Mouse (Mus musculus): ENCODE data around the gene Pim1. TPM values are rescaled to one million over a fixed set of nuclear protein-coding genes. Genes with fewer than 3 reads are reported as not detected.

Pim1 gene
- polyA plus RNA-seq, 1 experiment from 2014 or later = 21.4 TPM

DNA sequence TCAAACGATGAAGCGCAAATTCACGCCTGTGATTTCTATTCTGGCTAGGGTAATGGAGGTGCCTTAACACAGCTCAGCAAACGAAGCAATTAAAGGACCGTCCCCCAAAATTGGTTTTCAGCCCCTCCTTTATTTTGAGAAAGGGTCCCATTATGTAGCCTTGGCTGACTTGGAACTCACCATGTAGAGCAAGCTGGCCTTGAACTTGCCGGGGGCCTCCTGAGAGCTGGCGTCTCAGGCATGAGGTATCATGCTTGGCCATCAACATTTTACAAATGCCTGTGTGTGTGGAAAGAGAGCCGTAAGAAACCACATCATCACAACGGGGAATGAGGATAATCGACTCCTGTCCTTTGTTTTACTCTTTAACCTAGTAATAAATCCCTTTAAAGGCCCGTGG is 23.5 kb upstream of the Pim1 start:
- Histone ChIP-seq H3K4me3 (replicated peaks) (no peak overlapping the region), H3K4me2 (peak overlapping the region; percentile 54), H3K27ac (peak overlapping the region; percentile 92), H3K9me3 (no peaks in the 10 kb centered on the region), H3K36me3 (no peaks in the 10 kb centered on the region), H3K9ac (replicated peaks) (no peak overlapping the region), H3K27me3 (no peaks in the 10 kb centered on the region), H3K4me1 (replicated peaks) (peaks cover 55% of the 10 kb centered on the region)
- ATAC-seq (ENCODE audit: insufficient number of reproducible peaks, insufficient read depth, low FRiP score, low TSS enrichment, low read depth) = no peak
- 24% methylated on average over 11 of the region's 11 CpGs for WGBS

- peaks cover 15% of the 10 kb centered on the region for H3K4me1 ChIP-seq (replicated peaks)
- H3K9ac ChIP-seq (replicated peaks) = no peak overlapping the region
- no peaks in the 10 kb centered on the region for H3K36me3 ChIP-seq
- no peaks in the 10 kb centered on the region for H3K9me3 ChIP-seq
- H3K4me2 ChIP-seq = no peak overlapping the region
- no peak overlapping the region for H3K4me3 ChIP-seq (replicated peaks)
- no peaks in the 10 kb centered on the region for H3K27me3 ChIP-seq
- 95% methylated on average over 10 of the region's 10 CpGs for WGBS
- H3K27ac ChIP-seq = no peak overlapping the region
- no peak for ATAC-seq (ENCODE audit: insufficient number of reproducible peaks, insufficient read depth, low FRiP score, low TSS enrichment, low read depth)
Observed at GRCm38 (mm10) chr17:29473466-29473865, 17.1 kb upstream of the Pim1 start.

DNA sequence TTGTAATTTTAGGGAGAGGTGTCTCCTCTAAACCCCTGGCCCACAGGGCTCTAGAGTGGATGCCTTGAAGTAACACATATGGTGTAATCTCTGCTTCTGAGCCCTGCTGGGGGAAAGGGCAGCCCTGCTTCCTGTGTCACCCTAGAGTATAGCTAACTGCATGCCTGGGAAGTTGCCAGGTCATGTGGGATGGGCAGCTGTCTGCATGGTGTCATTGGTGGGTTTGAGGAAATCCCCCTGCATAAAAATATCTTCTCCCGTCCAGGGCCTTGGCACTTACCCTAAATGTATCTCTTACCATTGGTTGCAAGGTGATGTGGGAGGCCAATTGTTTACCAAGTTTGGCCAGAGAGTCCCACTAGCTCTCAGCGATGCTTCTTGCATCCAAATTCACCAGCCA is 16.5 kb upstream of the Pim1 start:
- Histone ChIP-seq H3K4me1 (replicated peaks) (peaks cover 15% of the 10 kb centered on the region), H3K4me3 (replicated peaks) (no peak overlapping the region), H3K27me3 (no peaks in the 10 kb centered on the region), H3K9me3 (no peaks in the 10 kb centered on the region), H3K36me3 (no peaks in the 10 kb centered on the region), H3K27ac (no peak overlapping the region), H3K9ac (replicated peaks) (no peak overlapping the region), H3K4me2 (no peak overlapping the region)
- no peak for ATAC-seq (ENCODE audit: insufficient number of reproducible peaks, insufficient read depth, low FRiP score, low TSS enrichment, low read depth)
- WGBS = 84% methylated on average over 2 of the region's 2 CpGs

GRCm38 (mm10) chr17:29475142-29475541 is 15.4 kb upstream of the Pim1 start:
- ATAC-seq (ENCODE audit: insufficient number of reproducible peaks, insufficient read depth, low FRiP score, low TSS enrichment, low read depth) = no peak

DNA sequence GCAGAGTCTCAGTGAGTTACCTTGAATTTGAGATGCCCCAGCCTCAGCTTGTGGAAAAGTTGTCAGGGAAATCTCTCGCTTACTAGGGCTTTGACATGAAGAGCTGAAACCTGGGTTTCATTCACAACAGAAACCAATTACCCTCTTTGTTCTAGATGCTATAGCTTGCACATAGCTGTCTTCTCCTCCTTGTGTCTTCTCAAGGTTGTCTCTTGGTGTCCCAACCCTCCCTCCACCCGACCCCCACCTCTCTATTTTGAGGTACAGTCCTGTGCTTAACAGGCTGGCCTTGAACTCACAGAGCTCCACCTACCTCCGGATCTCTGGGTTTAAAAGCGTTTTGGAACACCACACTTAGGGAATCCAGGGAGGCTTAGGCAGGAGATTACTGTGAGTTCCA is 14.1 kb upstream of the Pim1 start:
- 81% methylated on average over 4 of the region's 4 CpGs for WGBS
- no peaks in the 10 kb centered on the region for H3K27me3 ChIP-seq
- no peak overlapping the region for H3K27ac ChIP-seq
- no peak overlapping the region for H3K4me2 ChIP-seq
- H3K4me1 ChIP-seq (replicated peaks) = no peaks in the 10 kb centered on the region
- H3K9me3 ChIP-seq = no peaks in the 10 kb centered on the region
- no peak for ATAC-seq (ENCODE audit: insufficient number of reproducible peaks, insufficient read depth, low FRiP score, low TSS enrichment, low read depth)
- no peak overlapping the region for H3K9ac ChIP-seq (replicated peaks)
- no peaks in the 10 kb centered on the region for H3K36me3 ChIP-seq
- H3K4me3 ChIP-seq (replicated peaks) = no peak overlapping the region

More at GRCm38 (mm10) chr17:29475142-29475541, 15.4 kb upstream of the Pim1 start:
- H3K9ac ChIP-seq (replicated peaks) = no peak overlapping the region
- H3K27me3 ChIP-seq = no peaks in the 10 kb centered on the region
- no peaks in the 10 kb centered on the region for H3K9me3 ChIP-seq
- H3K4me1 ChIP-seq (replicated peaks) = peaks cover 6% of the 10 kb centered on the region
- H3K4me2 ChIP-seq = no peak overlapping the region
- WGBS = 89% methylated on average over 3 of the region's 3 CpGs
- no peak overlapping the region for H3K4me3 ChIP-seq (replicated peaks)
- H3K36me3 ChIP-seq = no peaks in the 10 kb centered on the region
- no peak overlapping the region for H3K27ac ChIP-seq

- H3K9ac ChIP-seq (replicated peaks) = no peak overlapping the region
- no peaks in the 10 kb centered on the region for H3K36me3 ChIP-seq
- H3K4me2 ChIP-seq = no peak overlapping the region
- ATAC-seq (ENCODE audit: insufficient number of reproducible peaks, insufficient read depth, low FRiP score, low TSS enrichment, low read depth) = no peak
- H3K4me3 ChIP-seq (replicated peaks) = no peak overlapping the region
- H3K27ac ChIP-seq = no peak overlapping the region
- peaks cover 3% of the 10 kb centered on the region; the same call in 1 of the 2 replicates for H3K9me3 ChIP-seq
- 89% methylated on average over 10 of the region's 10 CpGs for WGBS
- H3K27me3 ChIP-seq = no peaks in the 10 kb centered on the region
- no peaks in the 10 kb centered on the region for H3K4me1 ChIP-seq (replicated peaks)
Observed at GRCm38 (mm10) chr17:29477357-29477756, 13.2 kb upstream of the Pim1 start.

- no peaks in the 10 kb centered on the region for H3K4me1 ChIP-seq (replicated peaks)
- H3K27me3 ChIP-seq = no peaks in the 10 kb centered on the region
- H3K4me3 ChIP-seq (replicated peaks) = no peak overlapping the region
- no peaks in the 10 kb centered on the region for H3K36me3 ChIP-seq
- H3K27ac ChIP-seq = no peak overlapping the region
- ATAC-seq (ENCODE audit: insufficient number of reproducible peaks, insufficient read depth, low FRiP score, low TSS enrichment, low read depth) = no peak
- peaks cover 11% of the 10 kb centered on the region for H3K9me3 ChIP-seq
- H3K4me2 ChIP-seq = no peak overlapping the region
- 97% methylated on average over 4 of the region's 4 CpGs for WGBS
- no peak overlapping the region for H3K9ac ChIP-seq (replicated peaks)
Observed at GRCm38 (mm10) chr17:29478271-29478670, 12.3 kb upstream of the Pim1 start.

DNA sequence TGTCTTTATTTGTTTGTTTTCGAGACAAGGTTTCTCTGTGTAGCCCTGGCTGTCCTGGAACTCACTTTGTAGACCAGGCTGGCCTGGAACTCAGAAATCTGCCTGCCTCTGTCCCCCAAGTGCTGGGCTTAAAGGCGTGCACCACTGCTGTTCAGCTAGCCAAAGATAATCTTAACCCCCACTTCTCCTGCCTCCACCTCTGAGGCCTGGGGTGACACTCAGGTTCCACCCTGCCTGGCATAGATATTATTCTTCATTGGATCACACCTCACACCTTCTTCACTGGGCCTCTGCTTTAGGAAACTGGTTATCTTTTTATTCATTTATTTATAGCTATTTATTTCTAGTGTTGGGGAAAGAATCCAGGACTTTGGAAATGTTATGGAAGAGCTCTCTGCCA is 10.3 kb upstream of the Pim1 start:
- Histone ChIP-seq H3K4me1 (replicated peaks) (no peaks in the 10 kb centered on the region), H3K4me2 (no peak overlapping the region), H3K27me3 (no peaks in the 10 kb centered on the region), H3K9me3 (peaks cover 11% of the 10 kb centered on the region), H3K27ac (no peak overlapping the region), H3K9ac (replicated peaks) (no peak overlapping the region), H3K36me3 (no peaks in the 10 kb centered on the region), H3K4me3 (replicated peaks) (no peak overlapping the region)
- WGBS = 74% methylated on average over 2 of the region's 2 CpGs
- ATAC-seq (ENCODE audit: insufficient number of reproducible peaks, insufficient read depth, low FRiP score, low TSS enrichment, low read depth) = no peak

DNA sequence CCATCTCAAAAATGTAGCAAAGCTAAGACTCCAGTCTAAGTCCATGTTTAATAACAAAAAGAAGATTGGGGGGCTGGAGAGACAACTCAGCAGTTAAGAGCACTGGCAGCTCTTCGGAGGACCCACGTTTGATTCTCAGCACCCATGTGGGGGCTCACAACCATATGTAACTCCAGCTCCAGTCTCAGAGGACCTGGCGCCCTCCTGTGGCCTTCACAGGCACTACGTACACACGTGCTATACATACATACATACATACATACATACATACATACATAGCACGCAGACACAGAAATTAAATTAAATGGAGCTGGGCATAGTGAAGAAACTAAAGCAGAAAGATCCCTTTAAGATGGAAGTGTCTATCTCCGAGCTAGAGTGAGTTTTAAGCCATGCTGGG is 7.9 kb upstream of the Pim1 start:
- H3K4me1 ChIP-seq (replicated peaks) = no peaks in the 10 kb centered on the region
- no peak overlapping the region for H3K4me3 ChIP-seq (replicated peaks)
- no peak overlapping the region for H3K4me2 ChIP-seq
- no peaks in the 10 kb centered on the region for H3K36me3 ChIP-seq
- no peak overlapping the region for H3K9ac ChIP-seq (replicated peaks)
- ATAC-seq (ENCODE audit: insufficient number of reproducible peaks, insufficient read depth, low FRiP score, low TSS enrichment, low read depth) = no peak
- no peaks in the 10 kb centered on the region for H3K27me3 ChIP-seq
- H3K27ac ChIP-seq = no peak overlapping the region
- 94% methylated on average over 7 of the region's 7 CpGs for WGBS
- H3K9me3 ChIP-seq = peaks cover 11% of the 10 kb centered on the region

DNA sequence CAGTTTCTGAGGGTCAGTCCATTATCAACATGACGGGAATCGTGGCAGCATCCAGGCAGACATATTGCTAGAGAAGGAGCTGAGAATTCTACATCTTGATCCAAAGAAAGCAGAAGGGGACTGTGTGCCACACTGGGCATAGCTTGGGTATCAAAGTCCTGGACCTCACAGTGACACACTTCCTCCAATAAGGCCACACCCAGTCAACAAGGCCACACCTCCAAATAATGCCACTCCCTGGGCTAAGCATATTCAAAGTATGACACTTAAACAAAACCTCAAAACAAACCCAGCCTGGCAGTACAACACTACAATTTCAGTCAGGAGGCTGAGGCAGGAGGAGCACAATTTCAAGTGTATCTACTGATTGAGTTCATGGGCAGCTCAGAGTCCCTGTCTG is 7.3 kb upstream of the Pim1 start:
- no peak for ATAC-seq (ENCODE audit: insufficient number of reproducible peaks, insufficient read depth, low FRiP score, low TSS enrichment, low read depth)
- H3K9ac ChIP-seq (replicated peaks) = no peak overlapping the region
- H3K4me2 ChIP-seq = no peak overlapping the region
- peaks cover 11% of the 10 kb centered on the region for H3K9me3 ChIP-seq
- no peaks in the 10 kb centered on the region for H3K27me3 ChIP-seq
- 94% methylated on average over 2 of the region's 2 CpGs for WGBS
- H3K27ac ChIP-seq = no peak overlapping the region
- H3K36me3 ChIP-seq = no peaks in the 10 kb centered on the region
- no peak overlapping the region for H3K4me3 ChIP-seq (replicated peaks)
- H3K4me1 ChIP-seq (replicated peaks) = no peaks in the 10 kb centered on the region

DNA sequence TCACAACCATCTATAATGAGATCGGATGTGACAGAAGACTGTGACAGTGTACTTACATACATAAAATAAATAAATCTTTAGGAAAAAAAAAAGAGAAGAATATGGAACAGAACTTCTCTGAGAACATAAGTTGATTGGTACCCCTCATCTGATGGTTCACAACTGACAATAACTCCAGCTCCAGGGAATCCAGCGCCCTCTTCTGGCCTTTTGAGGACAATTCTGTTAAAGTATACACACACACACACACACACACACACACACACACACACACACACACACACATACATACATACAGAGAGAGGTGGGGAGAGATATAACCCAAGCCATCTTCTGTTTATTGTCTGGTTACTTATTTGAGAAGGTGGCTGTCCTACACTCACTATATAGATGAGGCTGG is 6.1 kb upstream of the Pim1 start:
- 77% methylated on average over 2 of the region's 2 CpGs for WGBS
- no peak overlapping the region for H3K27ac ChIP-seq
- no peaks in the 10 kb centered on the region for H3K27me3 ChIP-seq
- ATAC-seq (ENCODE audit: insufficient number of reproducible peaks, insufficient read depth, low FRiP score, low TSS enrichment, low read depth) = no peak
- no peaks in the 10 kb centered on the region for H3K36me3 ChIP-seq
- H3K9me3 ChIP-seq = peaks cover 11% of the 10 kb centered on the region
- H3K9ac ChIP-seq (replicated peaks) = no peak overlapping the region
- no peak overlapping the region for H3K4me3 ChIP-seq (replicated peaks)
- no peak overlapping the region for H3K4me2 ChIP-seq
- H3K4me1 ChIP-seq (replicated peaks) = peaks cover 11% of the 10 kb centered on the region

DNA sequence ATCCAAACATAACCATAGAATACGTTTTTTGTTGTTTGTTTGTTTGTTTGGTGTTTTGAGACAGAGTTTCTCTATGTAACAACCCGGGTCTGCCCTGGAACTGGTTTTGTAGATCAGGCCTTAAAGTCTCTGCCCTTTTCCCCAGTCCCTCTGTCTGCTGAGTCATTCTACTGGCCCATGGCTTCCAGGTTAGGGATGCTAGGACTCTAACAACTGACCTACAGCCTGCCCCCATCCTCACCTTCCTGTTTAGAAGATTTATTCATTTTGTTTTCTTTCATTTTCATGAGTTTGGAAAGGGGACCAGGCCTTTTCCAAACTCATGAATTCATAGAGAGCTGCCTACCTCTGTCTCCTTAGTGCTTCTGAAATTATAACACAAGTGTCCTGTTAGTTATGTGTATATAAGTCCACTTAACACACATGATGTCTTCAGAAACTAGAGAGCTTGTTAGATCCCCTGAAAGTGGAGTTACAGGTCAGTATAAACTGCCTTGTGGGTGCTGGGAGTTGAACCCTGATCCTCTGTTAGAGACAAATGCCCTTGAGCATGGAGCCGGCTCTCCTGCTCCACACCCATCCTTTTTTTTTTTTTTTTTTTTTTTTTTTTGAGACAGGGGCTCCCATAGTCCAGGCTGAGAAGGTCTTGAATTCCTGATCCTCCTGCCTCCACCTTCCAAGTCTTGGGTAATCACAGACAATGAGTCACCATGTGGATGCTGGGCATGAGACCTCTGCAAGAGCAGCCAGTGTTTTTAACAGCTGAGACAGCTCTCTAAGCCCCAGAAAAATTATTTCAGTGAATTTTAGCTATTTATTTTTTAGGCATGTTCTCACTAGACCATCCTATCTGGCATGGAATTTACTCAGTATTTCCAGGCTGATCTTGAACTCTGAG is 5.0 kb upstream of the Pim1 start:
- Histone ChIP-seq H3K36me3 (no peaks in the 10 kb centered on the region), H3K27ac (no peak overlapping the region), H3K9me3 (peaks cover 11% of the 10 kb centered on the region), H3K4me1 (replicated peaks) (peaks cover 11% of the 10 kb centered on the region), H3K4me3 (replicated peaks) (no peak overlapping the region), H3K4me2 (no peak overlapping the region), H3K9ac (replicated peaks) (no peak overlapping the region), H3K27me3 (no peaks in the 10 kb centered on the region)
- 76% methylated on average over 3 of the region's 3 CpGs for WGBS
- no peak for ATAC-seq (ENCODE audit: insufficient number of reproducible peaks, insufficient read depth, low FRiP score, low TSS enrichment, low read depth)

Measured in limb, embryonic 12.5 days (tissue).